Mouse (Mus musculus): ENCODE measurements around the gene Nudt7. TPM values are rescaled to one million over a fixed set of nuclear protein-coding genes. Genes with fewer than 3 reads are reported as not detected.

Gene Nudt7
- 1.0 and 1.3 TPM in 2 replicates for polyA plus RNA-seq (2012; rRNA removed)

GRCm38 (mm10) chr8:114133510-114134362, at the start of gene Nudt7:
TSS of gene Nudt7 (plus strand) at chr8:114133557.
- Histone ChIP-seq H3K27ac (ENCODE audit: control insufficient read depth, insufficient read depth, low read depth, low read length) (peak within 1 kb of the TSS; percentile 57), H3K4me3 (ENCODE audit: control insufficient read depth, low read depth, low read length) (peak within 1 kb of the TSS; percentile 89)

GRCm38 (mm10) chr8:114087932-114088331, 45.4 kb upstream of the Nudt7 start:
- Histone ChIP-seq H3K4me1 (ENCODE audit: control insufficient read depth, insufficient read depth, low read length) (no peaks in the 10 kb centered on the region), H3K27me3 (ENCODE audit: control insufficient read depth, insufficient read depth, low read length) (no peaks in the 10 kb centered on the region), H3K36me3 (ENCODE audit: control insufficient read depth, insufficient read depth, low read length) (no peaks in the 10 kb centered on the region), H3K27ac (ENCODE audit: control insufficient read depth, insufficient read depth, low read depth, low read length) (no peak overlapping the region), H3K4me3 (ENCODE audit: control insufficient read depth, low read depth, low read length) (no peak overlapping the region)
- TF ChIP-seq CTCF (IDR thresholded peaks at IDR 0.05; ENCODE audit: control insufficient read depth, insufficient read depth, insufficient replicate concordance, low read depth, low read length), result no peak
- no peak for TF ChIP-seq POLR2A (IDR thresholded peaks at IDR 0.05; ENCODE audit: control insufficient read depth, low read depth, low read length)

More at GRCm38 (mm10) chr8:114133510-114134362, at the start of gene Nudt7:
- H3K27me3 ChIP-seq (ENCODE audit: control insufficient read depth, insufficient read depth, low read length), result no peaks in the 10 kb centered on the region
- TF ChIP-seq POLR2A (IDR thresholded peaks at IDR 0.05; ENCODE audit: control insufficient read depth, low read depth, low read length), result no peak
- no peak for TF ChIP-seq CTCF (IDR thresholded peaks at IDR 0.05; ENCODE audit: control insufficient read depth, insufficient read depth, insufficient replicate concordance, low read depth, low read length)
- peaks cover 13% of the 10 kb centered on the region for H3K4me1 ChIP-seq (ENCODE audit: control insufficient read depth, insufficient read depth, low read length)
- no peaks in the 10 kb centered on the region for H3K36me3 ChIP-seq (ENCODE audit: control insufficient read depth, insufficient read depth, low read length)

GRCm38 (mm10) chr8:114090736-114091135, 42.6 kb upstream of the Nudt7 start:
- H3K27ac ChIP-seq (ENCODE audit: control insufficient read depth, insufficient read depth, low read depth, low read length), result no peak overlapping the region
- no peak for TF ChIP-seq POLR2A (IDR thresholded peaks at IDR 0.05; ENCODE audit: control insufficient read depth, low read depth, low read length)
- TF ChIP-seq CTCF (IDR thresholded peaks at IDR 0.05; ENCODE audit: control insufficient read depth, insufficient read depth, insufficient replicate concordance, low read depth, low read length), result no peak
- no peaks in the 10 kb centered on the region for H3K4me1 ChIP-seq (ENCODE audit: control insufficient read depth, insufficient read depth, low read length)
- no peak overlapping the region for H3K4me3 ChIP-seq (ENCODE audit: control insufficient read depth, low read depth, low read length)
- H3K27me3 ChIP-seq (ENCODE audit: control insufficient read depth, insufficient read depth, low read length), result no peaks in the 10 kb centered on the region
- no peaks in the 10 kb centered on the region for H3K36me3 ChIP-seq (ENCODE audit: control insufficient read depth, insufficient read depth, low read length)

- no peak for TF ChIP-seq CTCF (IDR thresholded peaks at IDR 0.05; ENCODE audit: control insufficient read depth, insufficient read depth, insufficient replicate concordance, low read depth, low read length)
- no peak for TF ChIP-seq POLR2A (IDR thresholded peaks at IDR 0.05; ENCODE audit: control insufficient read depth, low read depth, low read length)
- Histone ChIP-seq H3K27ac (ENCODE audit: control insufficient read depth, insufficient read depth, low read depth, low read length) (no peak overlapping the region), H3K36me3 (ENCODE audit: control insufficient read depth, insufficient read depth, low read length) (no peaks in the 10 kb centered on the region)
These were observed 40.0 kb upstream of the Nudt7 start for GRCm38 (mm10) chr8:114093321-114093720.

GRCm38 (mm10) chr8:114094526-114094925, 38.8 kb upstream of the Nudt7 start:
- no peak for TF ChIP-seq CTCF (IDR thresholded peaks at IDR 0.05; ENCODE audit: control insufficient read depth, insufficient read depth, insufficient replicate concordance, low read depth, low read length)
- no peak for TF ChIP-seq POLR2A (IDR thresholded peaks at IDR 0.05; ENCODE audit: control insufficient read depth, low read depth, low read length)
- Histone ChIP-seq H3K4me3 (ENCODE audit: control insufficient read depth, low read depth, low read length) (no peak overlapping the region), H3K27me3 (ENCODE audit: control insufficient read depth, insufficient read depth, low read length) (no peaks in the 10 kb centered on the region)

More at GRCm38 (mm10) chr8:114093321-114093720, 40.0 kb upstream of the Nudt7 start:
- no peaks in the 10 kb centered on the region for H3K4me1 ChIP-seq (ENCODE audit: control insufficient read depth, insufficient read depth, low read length)
- no peaks in the 10 kb centered on the region for H3K27me3 ChIP-seq (ENCODE audit: control insufficient read depth, insufficient read depth, low read length)
- no peak overlapping the region for H3K4me3 ChIP-seq (ENCODE audit: control insufficient read depth, low read depth, low read length)

GRCm38 (mm10) chr8:114100561-114101206, 32.7 kb upstream of the Nudt7 start:
- no peak for TF ChIP-seq POLR2A (IDR thresholded peaks at IDR 0.05; ENCODE audit: control insufficient read depth, low read depth, low read length)
- peak; percentile 20; the same call in 1 of the 2 replicates for TF ChIP-seq CTCF (IDR thresholded peaks at IDR 0.05; ENCODE audit: control insufficient read depth, insufficient read depth, insufficient replicate concordance, low read depth, low read length)
- Histone ChIP-seq H3K4me1 (ENCODE audit: control insufficient read depth, insufficient read depth, low read length) (peaks cover 2% of the 10 kb centered on the region), H3K4me3 (ENCODE audit: control insufficient read depth, low read depth, low read length) (no peak overlapping the region), H3K27me3 (ENCODE audit: control insufficient read depth, insufficient read depth, low read length) (no peaks in the 10 kb centered on the region), H3K27ac (ENCODE audit: control insufficient read depth, insufficient read depth, low read depth, low read length) (no peak overlapping the region), H3K36me3 (ENCODE audit: control insufficient read depth, insufficient read depth, low read length) (no peaks in the 10 kb centered on the region)

More at GRCm38 (mm10) chr8:114094526-114094925, 38.8 kb upstream of the Nudt7 start:
- Histone ChIP-seq H3K27ac (ENCODE audit: control insufficient read depth, insufficient read depth, low read depth, low read length) (no peak overlapping the region), H3K4me1 (ENCODE audit: control insufficient read depth, insufficient read depth, low read length) (no peaks in the 10 kb centered on the region), H3K36me3 (ENCODE audit: control insufficient read depth, insufficient read depth, low read length) (no peaks in the 10 kb centered on the region)

GRCm38 (mm10) chr8:114103401-114103800, 30.0 kb upstream of the Nudt7 start:
- Histone ChIP-seq H3K4me3 (ENCODE audit: control insufficient read depth, low read depth, low read length) (no peak overlapping the region), H3K27me3 (ENCODE audit: control insufficient read depth, insufficient read depth, low read length) (no peaks in the 10 kb centered on the region), H3K36me3 (ENCODE audit: control insufficient read depth, insufficient read depth, low read length) (no peaks in the 10 kb centered on the region), H3K27ac (ENCODE audit: control insufficient read depth, insufficient read depth, low read depth, low read length) (no peak overlapping the region), H3K4me1 (ENCODE audit: control insufficient read depth, insufficient read depth, low read length) (peaks cover 2% of the 10 kb centered on the region)
- TF ChIP-seq CTCF (IDR thresholded peaks at IDR 0.05; ENCODE audit: control insufficient read depth, insufficient read depth, insufficient replicate concordance, low read depth, low read length), result no peak
- no peak for TF ChIP-seq POLR2A (IDR thresholded peaks at IDR 0.05; ENCODE audit: control insufficient read depth, low read depth, low read length)
